Mouse (Mus musculus) lung, embryonic 14.5 days (tissue): ENCODE measurements around the gene Lix1. TPM values are rescaled to one million over a fixed set of nuclear protein-coding genes. Genes with fewer than 3 reads are reported as not detected.

Experiments used
- ATAC-seq: fragments of 200-750 bp; cut with Nextera tagmentation; 2 replicates; pipeline ENCODE4 v1.8.0; 2017; ENCODE audit warnings: mild to moderate bottlenecking, moderate TSS enrichment, moderate library complexity; ENCODE audit not compliant: insufficient read depth
- DNase-seq: peaks from one replicate; pipeline ENCODE4 v3.0.0-alpha.2; 2015
- H3K27ac ChIP-seq: fragments of 300-500 bp; sonication (generic); 2 replicates; pipeline ENCODE4 v1.5.1; 2014; ENCODE audit warnings: low read depth, mild to moderate bottlenecking, moderate library complexity
- H3K27me3 ChIP-seq: fragments of 300-500 bp; sonication (generic); 2 replicates; pipeline ENCODE4 v1.6.1; 2014; ENCODE audit warnings: low read length, control low read depth; ENCODE audit not compliant: insufficient read depth
- H3K36me3 ChIP-seq: fragments of 300-500 bp; sonication (generic); 2 replicates; pipeline ENCODE4 v1.6.1; 2014; ENCODE audit warnings: control low read depth; ENCODE audit not compliant: insufficient read depth
- H3K4me1 ChIP-seq: fragments of 300-500 bp; sonication (generic); 2 replicates; pipeline ENCODE4 v1.6.1; 2014; ENCODE audit warnings: antibody characterized with exemption, control low read depth; ENCODE audit not compliant: insufficient read depth
- H3K4me2 ChIP-seq: fragments of 300-500 bp; sonication (generic); 2 replicates; pipeline ENCODE4 v1.6.1; 2014; ENCODE audit warnings: mild to moderate bottlenecking
- H3K4me3 ChIP-seq: fragments of 300-500 bp; sonication (generic); 2 replicates; pipeline ENCODE4 v1.5.1; 2014; ENCODE audit warnings: low read depth, low read length
- H3K9ac ChIP-seq: fragments of 300-500 bp; sonication (generic); 2 replicates; pipeline ENCODE4 v1.6.1; 2014
- H3K9me3 ChIP-seq: fragments of 300-500 bp; sonication (generic); 2 replicates; pipeline ENCODE4 v1.6.1; 2016; ENCODE audit warnings: low read depth, low read length, control low read depth
- CTCF ChIP-seq: IDR thresholded peaks from 2 replicates; pipeline ENCODE4 v1.5.1; 2016; ENCODE audit warnings: antibody characterized with exemption, low read depth
- WGBS: fragments of 180-500 bp; shearing (Covaris S2); extraction: QIAGEN DNeasy Blood & Tissue Kit; methylation state at CpG from one replicate; pipeline ENCODE4 v1.1.7; 2014; 5-methylcytosine and 5-hydroxymethylcytosine counted together
- polyA plus RNA-seq: library from polyadenylated mRNA; unstranded; fragments of >200 nt; fragmentation: Nextera tagmentation; extraction: Ambion mirVana; gene quantifications from 2 replicates; pipeline ENCODE4 v1.2.1, GENCODE M21; 2014

The Lix1 gene
- polyA plus RNA-seq, 1 experiment from 2014 or later = 0.26 TPM

DNA sequence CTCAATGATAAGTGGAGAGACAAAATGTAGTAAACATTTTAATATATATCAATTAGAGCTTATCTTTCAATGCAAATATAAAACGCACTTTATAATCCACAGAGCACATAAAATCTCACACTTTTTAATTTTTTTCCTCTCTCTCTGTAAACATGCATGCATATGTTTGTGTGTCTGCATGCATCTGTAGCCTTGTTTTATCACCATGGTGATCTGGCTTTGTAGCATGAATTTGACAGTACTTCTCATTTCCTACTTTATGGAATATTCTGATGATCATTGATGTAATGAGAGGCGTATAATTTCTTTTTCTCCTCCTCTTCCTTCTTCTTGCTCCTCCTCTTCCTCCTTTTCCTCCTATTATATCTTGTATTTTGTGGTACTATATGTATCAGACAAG, 9.7 kb downstream of the Lix1 start:
- ATAC-seq (no peak), DNase-seq (no peak)
- WGBS = 79% methylated on average over 2 of the region's 2 CpGs
- no peak overlapping the region for H3K4me2 ChIP-seq
- H3K9me3 ChIP-seq = no peaks in the 10 kb centered on the region
- TF ChIP-seq CTCF = no peak
- no peak overlapping the region for H3K9ac ChIP-seq
- no peaks in the 10 kb centered on the region for H3K27me3 ChIP-seq
- no peaks in the 10 kb centered on the region for H3K4me1 ChIP-seq
- no peaks in the 10 kb centered on the region for H3K36me3 ChIP-seq
- no peak overlapping the region for H3K27ac ChIP-seq
- no peak overlapping the region for H3K4me3 ChIP-seq

GRCm38 (mm10) chr17:17414206-17414605, 11.7 kb downstream of the Lix1 start:
- no peak for TF ChIP-seq CTCF
- Histone ChIP-seq H3K36me3 (no peaks in the 10 kb centered on the region), H3K27ac (no peak overlapping the region), H3K27me3 (no peaks in the 10 kb centered on the region), H3K9ac (no peak overlapping the region), H3K4me3 (no peak overlapping the region), H3K4me1 (no peaks in the 10 kb centered on the region), H3K9me3 (no peaks in the 10 kb centered on the region), H3K4me2 (no peak overlapping the region)
- 96% methylated on average over 3 of the region's 3 CpGs for WGBS
- ATAC-seq (no peak), DNase-seq (no peak)

DNA sequence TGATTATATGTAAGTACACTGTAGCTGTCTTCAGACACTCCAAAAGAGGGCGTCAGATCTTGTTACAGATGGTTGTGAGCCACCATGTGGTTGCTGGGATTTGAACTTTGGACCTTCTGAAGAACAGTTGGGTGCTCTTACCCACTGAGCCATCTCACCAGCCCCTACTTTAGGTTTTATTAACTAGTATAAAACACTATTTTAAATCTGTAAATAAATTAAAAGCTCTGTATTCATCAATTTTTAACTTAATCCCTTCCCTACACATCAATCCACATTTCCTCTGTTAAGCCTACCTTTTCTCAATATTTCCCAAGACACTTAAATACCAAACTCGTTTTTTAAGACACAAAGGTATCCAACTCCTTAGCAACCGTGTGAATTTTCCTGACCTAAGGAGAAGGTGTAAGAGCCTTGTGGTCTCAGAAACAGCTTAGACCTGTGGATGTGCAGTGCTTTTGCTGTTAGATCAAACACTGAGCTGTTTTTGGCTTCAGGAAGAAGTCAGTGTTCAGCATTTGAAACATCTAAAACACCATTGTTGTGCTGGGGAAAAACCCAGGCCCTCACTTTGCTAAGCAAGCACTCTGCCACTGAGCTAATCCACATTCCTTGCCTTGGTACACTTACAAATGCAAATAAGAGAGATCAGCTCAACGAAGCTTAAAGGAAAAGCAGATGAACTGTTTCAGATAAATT, 22.3 kb downstream of the Lix1 start:
- TF ChIP-seq CTCF = no peak
- ATAC-seq (peak; percentile 60), DNase-seq (peak; percentile 34)
- Histone ChIP-seq H3K27ac (peak overlapping the region; percentile 55; the same call in 1 of the 2 replicates), H3K4me2 (no peak overlapping the region), H3K9me3 (no peaks in the 10 kb centered on the region), H3K4me3 (no peak overlapping the region), H3K27me3 (no peaks in the 10 kb centered on the region), H3K4me1 (no peaks in the 10 kb centered on the region), H3K9ac (no peak overlapping the region), H3K36me3 (no peaks in the 10 kb centered on the region)
- 41% methylated on average over 4 of the region's 4 CpGs for WGBS

DNA sequence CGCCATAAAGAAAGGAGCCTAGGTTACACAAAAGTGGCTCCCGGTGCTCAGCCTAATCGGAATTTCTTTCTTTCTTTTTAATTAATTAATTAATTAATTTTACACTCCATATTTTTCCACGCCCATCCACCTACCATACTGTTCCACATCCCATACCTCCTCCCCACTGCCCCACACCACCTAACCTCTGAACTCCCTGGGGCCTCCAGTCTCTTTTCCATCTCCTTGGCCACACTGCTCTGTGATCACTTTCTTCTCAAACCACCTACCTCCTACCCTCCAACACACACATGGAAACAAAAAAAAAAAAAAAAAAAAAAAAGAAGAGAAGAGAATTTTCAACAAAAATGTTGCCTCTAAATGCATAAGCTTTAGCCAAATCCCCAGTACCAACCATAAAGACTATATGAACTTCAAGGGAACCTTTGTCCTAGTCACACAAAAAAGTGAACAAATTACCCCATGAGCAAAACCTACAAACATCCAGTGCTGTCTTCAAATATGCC, 22.9 kb downstream of the Lix1 start:
- Histone ChIP-seq H3K4me1 (no peaks in the 10 kb centered on the region), H3K9me3 (no peaks in the 10 kb centered on the region), H3K4me2 (no peak overlapping the region), H3K36me3 (no peaks in the 10 kb centered on the region), H3K27me3 (no peaks in the 10 kb centered on the region), H3K9ac (no peak overlapping the region), H3K27ac (peak overlapping the region; percentile 55; the same call in 1 of the 2 replicates), H3K4me3 (no peak overlapping the region)
- DNase-seq (no peak), ATAC-seq (peak; percentile 17; the same call in 1 of the 2 replicates)
- 52% methylated on average over 4 of the region's 4 CpGs for WGBS
- TF ChIP-seq CTCF = no peak

- DNase-seq = no peak
- Histone ChIP-seq H3K36me3 (no peaks in the 10 kb centered on the region), H3K9ac (no peak overlapping the region), H3K4me2 (no peak overlapping the region), H3K4me3 (no peak overlapping the region), H3K27ac (no peak overlapping the region), H3K27me3 (no peaks in the 10 kb centered on the region), H3K4me1 (no peaks in the 10 kb centered on the region), H3K9me3 (no peaks in the 10 kb centered on the region)
- ATAC-seq = no peak
- WGBS = 38% methylated on average over 3 of the region's 3 CpGs
- no peak for TF ChIP-seq CTCF
Observed at GRCm38 (mm10) chr17:17425906-17426305, 23.4 kb downstream of the Lix1 start.

GRCm38 (mm10) chr17:17428888-17429287, 26.4 kb downstream of the Lix1 start:
- no peak overlapping the region for H3K27ac ChIP-seq
- H3K9me3 ChIP-seq = no peaks in the 10 kb centered on the region
- ATAC-seq (no peak), DNase-seq (no peak)
- WGBS = 74% methylated on average over 2 of the region's 2 CpGs
- no peak overlapping the region for H3K4me2 ChIP-seq
- no peak for TF ChIP-seq CTCF
- H3K9ac ChIP-seq = no peak overlapping the region
- no peaks in the 10 kb centered on the region for H3K27me3 ChIP-seq
- no peaks in the 10 kb centered on the region for H3K36me3 ChIP-seq
- no peaks in the 10 kb centered on the region for H3K4me1 ChIP-seq
- no peak overlapping the region for H3K4me3 ChIP-seq

DNA sequence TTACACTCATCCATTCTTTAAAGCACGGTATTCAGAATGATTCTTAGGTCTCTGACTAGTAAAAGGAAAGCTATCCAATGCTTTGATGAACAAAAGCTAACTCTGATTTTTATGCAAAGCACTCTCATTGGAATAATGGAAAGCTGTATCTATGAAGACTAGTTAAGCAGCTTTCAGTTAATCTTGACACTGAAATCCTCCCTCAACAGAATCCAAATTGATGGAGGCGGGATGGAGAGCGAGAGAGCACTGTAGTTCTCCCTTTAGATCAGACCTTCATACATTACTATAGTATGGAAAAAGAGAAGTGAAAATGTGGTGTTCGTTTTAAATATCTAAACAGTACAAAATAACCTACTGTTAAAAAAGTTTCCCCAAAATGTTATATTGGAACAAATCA, 31.2 kb downstream of the Lix1 start:
- Histone ChIP-seq H3K4me1 (no peaks in the 10 kb centered on the region), H3K4me3 (no peak overlapping the region), H3K27me3 (no peaks in the 10 kb centered on the region), H3K9me3 (no peaks in the 10 kb centered on the region), H3K9ac (no peak overlapping the region), H3K4me2 (no peak overlapping the region), H3K27ac (no peak overlapping the region), H3K36me3 (no peaks in the 10 kb centered on the region)
- TF ChIP-seq CTCF = no peak
- no peak for DNase-seq
- whole genome bisulfite sequencing = 74% methylated on average over 4 of the region's 4 CpGs
- ATAC-seq = no peak
